Mouse (Mus musculus) megakaryocyte, embryonic 14.5 days (primary cell): ENCODE results near the gene Ttc8.

Experiments
- FLI1 ChIP-seq: IDR thresholded peaks from 2 replicates; pipeline ENCODE4 v1.6.1; 2012; ENCODE audit warnings: low read length, inconsistent platforms, mixed read lengths
- GATA1 ChIP-seq: IDR thresholded peaks from 3 replicates; pipeline ENCODE4 v1.6.1; 2012; ENCODE audit warnings: mixed read lengths, low read length, inconsistent platforms, borderline replicate concordance

- TF ChIP-seq GATA1: no peak
- TF ChIP-seq FLI1: no peak
Measured at GRCm38 (mm10) chr12:99026291-99026690, 105.9 kb downstream of the Ttc8 start.
